Mouse (Mus musculus): ENCODE results near the gene Gm43518. TPM values are rescaled to one million over a fixed set of nuclear protein-coding genes. Genes with fewer than 3 reads are reported as not detected.

Gm43518 gene
- polyA plus RNA-seq, 1 experiment from 2014 or later: 2.7 TPM

Other genes with a start within 250 kb of the Gm43518 start
- 85.2 and 87.0 TPM in 2 replicates for gene Clip1, start 242.8 kb upstream of the Gm43518 start, polyA plus RNA-seq (2014; fragmentation: Nextera tagmentation; extraction: Ambion mirVana)
- gene Zcchc8, start 206.3 kb upstream of the Gm43518 start, polyA plus RNA-seq (2014; fragmentation: Nextera tagmentation; extraction: Ambion mirVana): 72.5 and 80.6 TPM in 2 replicates
- gene Rsrc2, start 178.0 kb upstream of the Gm43518 start, polyA plus RNA-seq (2014; fragmentation: Nextera tagmentation; extraction: Ambion mirVana): 135 and 140 TPM in 2 replicates
- 4.3 and 5.2 TPM in 2 replicates for gene Kntc1, start 177.7 kb upstream of the Gm43518 start, polyA plus RNA-seq (2014; fragmentation: Nextera tagmentation; extraction: Ambion mirVana)
- not detected in 2 replicates for gene Hcar2, start 61.9 kb upstream of the Gm43518 start, polyA plus RNA-seq (2014; fragmentation: Nextera tagmentation; extraction: Ambion mirVana)
- gene Hcar1, start 47.4 kb upstream of the Gm43518 start, polyA plus RNA-seq (2014; fragmentation: Nextera tagmentation; extraction: Ambion mirVana): 0.09 and 0.44 TPM in 2 replicates
- 109 and 130 TPM in 2 replicates for gene Denr, start 20.2 kb upstream of the Gm43518 start, polyA plus RNA-seq (2014; fragmentation: Nextera tagmentation; extraction: Ambion mirVana)
- 5.2 and 5.7 TPM in 2 replicates for gene Ccdc62, start 3.3 kb downstream of the Gm43518 start, polyA plus RNA-seq (2014; fragmentation: Nextera tagmentation; extraction: Ambion mirVana)
- gene Hip1r, start 46.2 kb downstream of the Gm43518 start, polyA plus RNA-seq (2014; fragmentation: Nextera tagmentation; extraction: Ambion mirVana): 19.7 and 21.4 TPM in 2 replicates
- gene Vps37b, start 104.9 kb downstream of the Gm43518 start, polyA plus RNA-seq (2014; fragmentation: Nextera tagmentation; extraction: Ambion mirVana): 47.1 and 58.1 TPM in 2 replicates
- 9.8 and 12.8 TPM in 2 replicates for gene Abcb9, start 168.4 kb downstream of the Gm43518 start, polyA plus RNA-seq (2014; fragmentation: Nextera tagmentation; extraction: Ambion mirVana)
- gene Ogfod2, start 184.9 kb downstream of the Gm43518 start, polyA plus RNA-seq (2014; fragmentation: Nextera tagmentation; extraction: Ambion mirVana): 25.0 and 29.1 TPM in 2 replicates
- gene Arl6ip4, start 188.7 kb downstream of the Gm43518 start, polyA plus RNA-seq (2014; fragmentation: Nextera tagmentation; extraction: Ambion mirVana): 72.5 and 76.2 TPM in 2 replicates

All from neural tube, embryonic 14.5 days (tissue).